Mouse (Mus musculus): ENCODE measurements around the gene Gab2.

- TF ChIP-seq HCFC1 (IDR thresholded peaks at IDR 0.05; ENCODE audit: borderline replicate concordance, insufficient read depth, low read length), result no peak
- TF ChIP-seq ZNF384 (IDR thresholded peaks at IDR 0.05; ENCODE audit: low read depth, low read length), result no peak
- no peak for TF ChIP-seq MAFK (IDR thresholded peaks at IDR 0.05; ENCODE audit: insufficient read depth, low read depth, low read length)
These were observed 106.1 kb downstream of the Gab2 start for GRCm38 (mm10) chr7:97187387-97188081.

Data from ES-E14 (cell line).